Mouse (Mus musculus): Measurements from ENCODE around the gene Stra8.

The Stra8 gene

GRCm38 (mm10) chr6:34941496-34941895 lies 21.5 kb downstream of the Stra8 start:
- DNase-seq (ENCODE audit: low read depth): no peak

GRCm38 (mm10) chr6:34942446-34942845 lies 22.5 kb downstream of the Stra8 start:
- DNase-seq (ENCODE audit: low read depth): no peak

- DNase-seq (ENCODE audit: low read depth): no peak
Measured at GRCm38 (mm10) chr6:34943499-34943898, 23.5 kb downstream of the Stra8 start.

- no peak for DNase-seq (ENCODE audit: low read depth)
Measured at GRCm38 (mm10) chr6:34946486-34947079, 26.6 kb downstream of the Stra8 start.

GRCm38 (mm10) chr6:34948461-34948860 lies 28.5 kb downstream of the Stra8 start:
- no peak for DNase-seq (ENCODE audit: low read depth)

- no peak for DNase-seq (ENCODE audit: low read depth)
Measured at GRCm38 (mm10) chr6:34951518-34951917, 31.6 kb downstream of the Stra8 start.

- no peak for DNase-seq (ENCODE audit: low read depth)
Measured at GRCm38 (mm10) chr6:34951956-34952667, 32.1 kb downstream of the Stra8 start.

- DNase-seq (ENCODE audit: low read depth): peak; percentile 71
Measured at GRCm38 (mm10) chr6:34954926-34955861, 35.2 kb downstream of the Stra8 start.

GRCm38 (mm10) chr6:34955862-34956241 lies 35.9 kb downstream of the Stra8 start:
- no peak for DNase-seq (ENCODE audit: low read depth)

- no peak for DNase-seq (ENCODE audit: low read depth)
Measured at GRCm38 (mm10) chr6:34959131-34959530, 39.2 kb downstream of the Stra8 start.

- DNase-seq (ENCODE audit: low read depth): peak; percentile 52
Measured at GRCm38 (mm10) chr6:34964550-34964949, 44.6 kb downstream of the Stra8 start.

GRCm38 (mm10) chr6:34965819-34966539 lies 46.0 kb downstream of the Stra8 start:
- no peak for DNase-seq (ENCODE audit: low read depth)

GRCm38 (mm10) chr6:34971181-34971580 lies 51.2 kb downstream of the Stra8 start:
- no peak for DNase-seq (ENCODE audit: low read depth)

- no peak for DNase-seq (ENCODE audit: low read depth)
Measured at GRCm38 (mm10) chr6:34979291-34979690, 59.3 kb downstream of the Stra8 start.

- no peak for DNase-seq (ENCODE audit: low read depth)
Measured at GRCm38 (mm10) chr6:34980661-34981060, 60.7 kb downstream of the Stra8 start.

GRCm38 (mm10) chr6:34987085-34987645 lies 67.2 kb downstream of the Stra8 start:
- no peak for DNase-seq (ENCODE audit: low read depth)

GRCm38 (mm10) chr6:34988081-34988761 lies 68.3 kb downstream of the Stra8 start, which contains the start of gene Slc23a4:
TSS of gene Slc23a4 (minus strand) at chr6:34988404.
- no peak for DNase-seq (ENCODE audit: low read depth)
